Mouse (Mus musculus) hindbrain, embryonic 10.5 days (tissue): ENCODE measurements around the gene Fam222a. TPM values are rescaled to one million over a fixed set of nuclear protein-coding genes. Genes with fewer than 3 reads are reported as not detected.

Experiments
- DNase-seq: peaks from one replicate; pipeline ENCODE4 v3.0.0-alpha.2; 2017; ENCODE audit warnings: low spot score
- H3K27ac ChIP-seq: fragments of 300-500 bp; sonication (generic); 2 replicates; pipeline ENCODE4 v1.5.1; 2016; ENCODE audit warnings: mild to moderate bottlenecking, moderate library complexity
- H3K27me3 ChIP-seq: fragments of 300-500 bp; sonication (generic); 2 replicates; pipeline ENCODE4 v1.6.1; 2016; ENCODE audit warnings: mild to moderate bottlenecking; ENCODE audit not compliant: poor library complexity, insufficient read depth, severe bottlenecking
- H3K36me3 ChIP-seq: fragments of 300-500 bp; sonication (generic); 2 replicates; pipeline ENCODE4 v1.6.1; 2016; ENCODE audit warnings: mild to moderate bottlenecking, moderate library complexity
- H3K4me1 ChIP-seq: fragments of 300-500 bp; sonication (generic); replicated peaks from 2 replicates; pipeline ENCODE4 v1.6.1; 2016; ENCODE audit warnings: mild to moderate bottlenecking
- H3K4me3 ChIP-seq: fragments of 300-500 bp; sonication (generic); 2 replicates; pipeline ENCODE4 v1.5.1; 2016; ENCODE audit warnings: mild to moderate bottlenecking, moderate library complexity
- H3K9me3 ChIP-seq: fragments of 300-500 bp; sonication (generic); 2 replicates; pipeline ENCODE4 v1.6.1; 2016; ENCODE audit warnings: mild to moderate bottlenecking, moderate library complexity
- WGBS: fragments of 180-500 bp; shearing (Covaris S2); methylation state at CpG from one replicate; pipeline ENCODE4 v1.1.7; 2016; 5-methylcytosine and 5-hydroxymethylcytosine counted together
- polyA plus RNA-seq: library from polyadenylated mRNA; unstranded; fragments of >200 nt; fragmentation: Nextera tagmentation; extraction: Ambion mirVana; gene quantifications from 2 replicates; pipeline ENCODE4 v1.2.1, GENCODE M21; 2016

The Fam222a gene
- polyA plus RNA-seq, 1 experiment from 2014 or later, result 6.5 TPM

DNA sequence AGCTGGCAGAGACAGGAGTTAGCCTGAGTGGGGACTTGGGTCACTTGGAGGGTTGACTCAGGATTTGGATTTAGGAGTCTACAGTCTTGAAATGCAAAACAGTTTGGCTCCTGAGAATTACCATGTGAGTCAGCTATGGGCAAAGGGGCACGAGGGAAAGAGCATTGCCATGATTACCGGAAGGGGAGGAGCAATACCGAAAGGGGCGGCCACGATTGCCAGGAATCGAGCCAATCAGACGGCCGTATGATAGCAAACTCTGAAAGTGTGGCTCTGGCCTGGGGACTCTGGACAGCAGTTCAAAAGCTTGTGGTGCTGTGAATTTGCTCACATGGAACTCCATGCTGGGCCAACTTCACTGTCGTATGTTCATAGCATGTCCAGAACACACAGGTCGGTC is 18.8 kb upstream of the Fam222a start:
- no peak overlapping the region for H3K27ac ChIP-seq
- H3K27me3 ChIP-seq, result no peaks in the 10 kb centered on the region
- 95% methylated on average over 10 of the region's 10 CpGs for WGBS
- peaks cover 3% of the 10 kb centered on the region; the same call in 1 of the 2 replicates for H3K9me3 ChIP-seq
- DNase-seq, result no peak
- no peak overlapping the region for H3K4me3 ChIP-seq
- peaks cover 45% of the 10 kb centered on the region for H3K4me1 ChIP-seq
- no peaks in the 10 kb centered on the region for H3K36me3 ChIP-seq

DNA sequence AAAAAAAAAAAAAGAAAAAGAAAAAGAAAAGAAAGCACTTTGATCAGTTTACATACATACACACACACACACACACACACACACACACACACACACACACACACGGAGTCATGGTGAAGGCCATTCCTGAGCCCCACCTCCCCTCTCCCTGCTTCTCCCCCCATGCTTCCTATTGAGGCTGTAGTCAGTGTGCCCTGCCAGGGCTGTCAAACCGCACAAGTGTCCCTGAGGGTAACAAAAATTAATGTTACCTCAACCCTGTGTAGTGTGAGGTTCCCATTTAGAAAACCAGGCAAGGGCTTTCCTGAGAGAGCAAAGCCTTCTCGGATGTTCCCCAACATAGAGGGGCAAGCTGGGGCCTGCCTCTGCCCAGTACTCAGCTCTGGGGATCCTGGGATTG is 18.0 kb upstream of the Fam222a start:
- no peak for DNase-seq
- H3K27ac ChIP-seq, result no peak overlapping the region

GRCm38 (mm10) chr5:114550431-114550830 is 17.4 kb upstream of the Fam222a start:
- no peak for DNase-seq

More for the DNA sequence above, 18.0 kb upstream of the Fam222a start:
- Histone ChIP-seq H3K4me1 (peaks cover 47% of the 10 kb centered on the region), H3K27me3 (no peaks in the 10 kb centered on the region), H3K36me3 (no peaks in the 10 kb centered on the region), H3K9me3 (peaks cover 3% of the 10 kb centered on the region), H3K4me3 (no peak overlapping the region)
- whole genome bisulfite sequencing, result 81% methylated on average over 3 of the region's 3 CpGs

GRCm38 (mm10) chr5:114550886-114551492 is 16.8 kb upstream of the Fam222a start:
- WGBS, result 38% methylated on average over 6 of the region's 6 CpGs
- no peak for DNase-seq
- Histone ChIP-seq H3K36me3 (no peaks in the 10 kb centered on the region), H3K27ac (peak overlapping the region; percentile 68), H3K4me1 (peaks cover 47% of the 10 kb centered on the region), H3K27me3 (no peaks in the 10 kb centered on the region), H3K9me3 (peaks cover 11% of the 10 kb centered on the region), H3K4me3 (no peak overlapping the region)

More at GRCm38 (mm10) chr5:114550431-114550830, 17.4 kb upstream of the Fam222a start:
- Histone ChIP-seq H3K4me3 (no peak overlapping the region), H3K9me3 (peaks cover 10% of the 10 kb centered on the region), H3K27me3 (no peaks in the 10 kb centered on the region), H3K4me1 (peaks cover 47% of the 10 kb centered on the region), H3K36me3 (no peaks in the 10 kb centered on the region), H3K27ac (peak overlapping the region; percentile 68)
- 48% methylated on average over 7 of the region's 7 CpGs for WGBS

DNA sequence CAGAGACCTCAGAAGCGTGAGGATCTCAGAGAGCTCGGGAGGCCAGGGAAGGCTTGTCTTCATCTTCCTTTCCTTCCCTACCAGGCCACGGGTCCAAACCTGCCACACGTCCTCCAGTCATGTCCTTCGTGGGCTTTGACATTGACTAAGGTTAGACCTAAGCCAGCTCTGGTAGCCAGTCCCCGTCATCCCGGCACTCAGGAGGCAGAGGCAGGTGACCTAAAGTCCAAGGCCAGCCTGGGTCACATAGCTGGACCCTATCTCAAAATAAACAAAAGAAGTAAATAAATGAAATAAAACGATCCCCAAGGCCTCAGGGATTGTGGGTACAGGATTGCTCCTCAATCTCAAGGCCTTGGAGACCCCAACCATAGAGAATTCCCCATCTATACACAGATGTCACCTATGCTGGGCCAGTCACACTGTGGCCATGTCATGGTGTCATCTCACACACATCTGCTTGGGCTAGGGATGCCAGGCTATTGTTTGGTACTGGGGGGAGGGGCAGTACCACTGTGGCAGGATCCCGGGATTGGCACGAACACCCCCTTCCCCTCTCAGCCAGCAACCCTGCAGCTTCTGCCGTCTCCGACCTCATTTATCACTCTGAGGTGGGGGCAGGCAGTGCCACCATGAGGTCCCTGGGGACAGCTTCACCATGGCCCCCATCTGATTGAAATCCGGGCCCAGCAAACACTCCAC is 15.2 kb upstream of the Fam222a start:
- 78% methylated on average over 13 of the region's 13 CpGs for WGBS
- H3K27ac ChIP-seq, result peak overlapping the region; percentile 25; the same call in 1 of the 2 replicates

DNA sequence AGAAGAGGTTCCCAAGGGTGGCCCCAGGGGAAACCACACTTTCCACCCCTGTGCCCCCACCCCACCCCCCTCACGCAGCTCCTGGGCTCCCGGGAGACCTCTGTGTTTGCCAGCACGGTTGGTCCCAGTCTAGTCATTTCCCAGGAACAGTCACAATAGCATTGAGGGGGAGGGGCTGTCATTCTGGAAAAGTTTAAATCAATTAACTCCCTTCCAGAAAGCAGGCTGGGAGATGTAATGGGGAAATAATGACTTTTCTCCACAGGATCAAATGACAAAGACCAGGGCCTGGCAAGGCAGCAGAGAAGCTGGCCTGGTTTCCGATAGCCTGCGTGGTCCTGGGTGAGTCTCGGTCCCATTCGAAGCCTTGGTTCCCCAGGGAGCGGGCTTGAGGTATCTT is 14.1 kb upstream of the Fam222a start:
- Histone ChIP-seq H3K36me3 (no peaks in the 10 kb centered on the region), H3K4me1 (peaks cover 63% of the 10 kb centered on the region), H3K27me3 (no peaks in the 10 kb centered on the region), H3K4me3 (no peak overlapping the region), H3K9me3 (peaks cover 11% of the 10 kb centered on the region), H3K27ac (peak overlapping the region; percentile 25; the same call in 1 of the 2 replicates)
- WGBS, result 55% methylated on average over 8 of the region's 8 CpGs
- no peak for DNase-seq

More for the DNA sequence above, 15.2 kb upstream of the Fam222a start:
- H3K9me3 ChIP-seq, result peaks cover 11% of the 10 kb centered on the region
- no peak overlapping the region for H3K4me3 ChIP-seq
- DNase-seq, result no peak
- H3K36me3 ChIP-seq, result no peaks in the 10 kb centered on the region
- no peaks in the 10 kb centered on the region for H3K27me3 ChIP-seq
- peaks cover 55% of the 10 kb centered on the region for H3K4me1 ChIP-seq

DNA sequence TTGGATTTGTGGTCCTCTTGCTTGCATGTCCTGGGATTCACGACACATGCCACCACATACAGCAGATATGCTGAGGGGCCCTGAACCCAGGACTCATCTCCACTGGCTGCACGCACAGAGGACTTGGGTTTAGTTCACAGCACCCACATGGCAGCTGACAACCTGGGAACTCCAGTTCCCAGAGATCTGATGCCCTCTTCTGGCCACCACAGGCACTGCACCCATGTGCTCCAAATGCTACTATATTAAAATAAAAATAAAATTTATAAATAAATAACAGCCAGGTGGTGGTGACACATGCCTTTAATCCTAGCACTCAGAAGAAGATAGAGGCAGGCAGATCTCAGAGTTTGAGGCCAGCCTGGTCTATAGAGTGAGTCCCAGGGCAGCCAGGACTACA is 12.4 kb upstream of the Fam222a start:
- H3K4me1 ChIP-seq, result peaks cover 61% of the 10 kb centered on the region

GRCm38 (mm10) chr5:114556109-114556508 is 11.7 kb upstream of the Fam222a start:
- H3K4me3 ChIP-seq, result no peak overlapping the region
- H3K36me3 ChIP-seq, result no peaks in the 10 kb centered on the region
- WGBS, result 75% methylated on average over 11 of the region's 11 CpGs
- peaks cover 15% of the 10 kb centered on the region for H3K9me3 ChIP-seq
- H3K27me3 ChIP-seq, result no peaks in the 10 kb centered on the region
- peaks cover 61% of the 10 kb centered on the region for H3K4me1 ChIP-seq
- no peak overlapping the region for H3K27ac ChIP-seq
- DNase-seq, result no peak

More for the DNA sequence above, 12.4 kb upstream of the Fam222a start:
- H3K4me3 ChIP-seq, result no peak overlapping the region
- 89% methylated on average over 2 of the region's 2 CpGs for WGBS
- no peak for DNase-seq
- H3K36me3 ChIP-seq, result no peaks in the 10 kb centered on the region
- H3K9me3 ChIP-seq, result peaks cover 15% of the 10 kb centered on the region
- no peak overlapping the region for H3K27ac ChIP-seq
- H3K27me3 ChIP-seq, result no peaks in the 10 kb centered on the region

DNA sequence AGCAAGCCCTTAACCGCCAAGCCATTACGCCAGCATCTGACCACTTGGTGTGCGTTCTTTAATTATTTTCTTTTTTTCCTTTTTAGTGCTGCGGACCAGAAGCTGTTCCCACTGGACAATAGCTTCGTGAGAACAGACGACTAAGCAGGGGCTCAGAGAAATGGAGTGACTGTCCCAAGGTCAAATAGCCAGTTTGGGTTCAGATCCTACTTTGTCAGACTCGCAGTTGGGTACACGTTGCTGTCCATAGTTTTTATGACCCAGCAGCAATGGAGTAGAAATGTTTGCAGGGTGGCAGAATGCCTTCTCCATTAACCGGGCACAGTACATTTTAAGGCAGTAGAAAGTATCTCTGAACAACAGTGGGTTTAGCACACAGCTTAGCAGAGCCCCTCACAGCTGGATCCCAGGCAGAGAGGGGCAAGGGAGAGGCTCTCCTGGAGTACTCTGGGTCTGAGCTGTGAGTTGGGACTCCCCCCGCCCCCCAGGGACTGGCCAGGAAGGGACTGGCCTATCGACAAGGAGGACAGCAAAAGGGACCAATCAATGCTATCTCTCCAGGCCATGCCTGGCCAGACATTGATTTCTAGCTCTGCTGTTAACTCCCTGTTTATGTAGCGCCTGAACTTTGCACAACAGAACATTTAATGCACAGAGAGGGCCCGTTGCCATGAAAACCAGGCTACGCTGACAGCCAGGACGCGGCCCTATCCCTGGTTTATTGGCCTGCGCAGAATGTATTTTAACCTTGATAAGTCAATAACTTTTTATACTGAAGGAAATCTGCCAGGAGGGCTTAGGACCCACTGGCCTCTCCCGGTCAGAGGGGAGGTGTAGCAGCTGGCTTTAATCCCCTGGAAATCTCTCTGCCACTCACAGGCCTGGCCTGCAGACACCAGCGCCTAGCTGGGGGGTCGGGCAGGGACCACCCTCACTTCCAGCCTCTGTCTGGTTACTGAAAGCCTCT is 9.8 kb upstream of the Fam222a start:
- Histone ChIP-seq H3K4me3 (no peak overlapping the region), H3K9me3 (peaks cover 15% of the 10 kb centered on the region), H3K27me3 (no peaks in the 10 kb centered on the region), H3K4me1 (peaks cover 46% of the 10 kb centered on the region), H3K36me3 (no peaks in the 10 kb centered on the region), H3K27ac (peak overlapping the region; percentile 37)
- WGBS, result 64% methylated on average over 20 of the region's 20 CpGs
- no peak for DNase-seq

DNA sequence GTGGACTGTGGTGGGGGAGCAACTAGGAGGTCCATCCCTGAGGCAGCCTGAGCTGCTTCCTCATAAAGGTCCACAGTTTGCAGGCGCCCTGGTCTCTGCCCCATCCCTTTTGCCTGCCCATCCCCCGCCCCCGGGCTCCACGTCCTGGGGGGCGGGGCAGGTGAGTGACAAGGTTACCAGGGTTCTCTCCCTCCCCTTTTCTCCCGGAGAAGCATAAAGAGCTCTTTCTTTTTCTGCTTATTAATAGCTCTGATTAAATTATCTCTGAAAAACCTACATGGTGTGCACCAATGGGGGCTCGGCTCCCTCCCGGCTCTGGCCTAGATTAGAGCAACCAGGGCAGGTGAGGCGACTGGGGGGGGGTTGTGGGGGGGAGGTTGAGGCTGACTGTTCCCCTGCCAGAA is 7.3 kb upstream of the Fam222a start:
- H3K27me3 ChIP-seq, result peaks cover 16% of the 10 kb centered on the region
- H3K4me1 ChIP-seq, result peaks cover 44% of the 10 kb centered on the region
- H3K9me3 ChIP-seq, result peaks cover 14% of the 10 kb centered on the region
- WGBS, result 35% methylated on average over 9 of the region's 9 CpGs
- H3K4me3 ChIP-seq, result peak overlapping the region; percentile 4; the same call in 1 of the 2 replicates
- peak overlapping the region; percentile 66 for H3K27ac ChIP-seq
- H3K36me3 ChIP-seq, result no peaks in the 10 kb centered on the region
- DNase-seq, result no peak

GRCm38 (mm10) chr5:114560965-114561364 is 6.9 kb upstream of the Fam222a start:
- H3K4me1 ChIP-seq, result peaks cover 48% of the 10 kb centered on the region
- peaks cover 14% of the 10 kb centered on the region for H3K9me3 ChIP-seq
- 69% methylated on average over 5 of the region's 5 CpGs for WGBS
- H3K4me3 ChIP-seq, result 0 out of 2 replicates have a peak overlapping the region, but pooled peaks have one; percentile 4
- peak overlapping the region; percentile 66 for H3K27ac ChIP-seq
- peaks cover 21% of the 10 kb centered on the region for H3K27me3 ChIP-seq
- no peaks in the 10 kb centered on the region for H3K36me3 ChIP-seq
- no peak for DNase-seq

GRCm38 (mm10) chr5:114563994-114564393 is 3.8 kb upstream of the Fam222a start:
- Histone ChIP-seq H3K4me1 (peaks cover 52% of the 10 kb centered on the region), H3K9me3 (peaks cover 14% of the 10 kb centered on the region), H3K27ac (no peak overlapping the region), H3K4me3 (no peak overlapping the region), H3K27me3 (peaks cover 30% of the 10 kb centered on the region), H3K36me3 (no peaks in the 10 kb centered on the region)
- no peak for DNase-seq
- 92% methylated on average over 7 of the region's 7 CpGs for WGBS
